Mouse (Mus musculus) heart, embryonic 16.5 days (tissue): ENCODE results near the gene Cox5a. TPM values are rescaled to one million over a fixed set of nuclear protein-coding genes. Genes with fewer than 3 reads are reported as not detected.

ENCODE experiments used
- ATAC-seq: fragments of 200-750 bp; cut with Nextera tagmentation; replicated peaks from 2 replicates; pipeline ENCODE4 v1.8.0; 2017; ENCODE audit warnings: moderate number of reproducible peaks; ENCODE audit not compliant: insufficient read depth, low FRiP score; ENCODE audit errors: extremely low read depth
- H3K27ac ChIP-seq: fragments of 300-500 bp; sonication (generic); 2 replicates; pipeline ENCODE4 v1.5.1; 2014; ENCODE audit warnings: mild to moderate bottlenecking, low read length, control low read depth, moderate library complexity
- H3K27me3 ChIP-seq: fragments of 300-500 bp; sonication (generic); 2 replicates; pipeline ENCODE4 v1.6.1; 2014; ENCODE audit warnings: low read length, mixed read lengths; ENCODE audit not compliant: control insufficient read depth, insufficient read depth
- H3K36me3 ChIP-seq: fragments of 300-500 bp; sonication (generic); 2 replicates; pipeline ENCODE4 v1.6.1; 2014; ENCODE audit not compliant: control insufficient read depth, insufficient read depth
- H3K4me1 ChIP-seq: fragments of 300-500 bp; sonication (generic); 2 replicates; pipeline ENCODE4 v1.6.1; 2014; ENCODE audit warnings: low read length, mixed read lengths; ENCODE audit not compliant: control insufficient read depth, insufficient read depth
- H3K4me2 ChIP-seq: fragments of 300-500 bp; sonication (generic); 2 replicates; pipeline ENCODE4 v1.6.1; 2014; ENCODE audit warnings: low read depth, mild to moderate bottlenecking, control low read depth, low read length
- H3K4me3 ChIP-seq: fragments of 300-500 bp; sonication (generic); 2 replicates; pipeline ENCODE4 v1.5.1; 2014; ENCODE audit warnings: mild to moderate bottlenecking, control low read depth, low read length
- H3K9ac ChIP-seq: fragments of 300-500 bp; sonication (generic); 2 replicates; pipeline ENCODE4 v1.6.1; 2014; ENCODE audit warnings: low read length, control low read depth
- H3K9me3 ChIP-seq: fragments of 300-500 bp; sonication (generic); replicated peaks from 2 replicates; pipeline ENCODE4 v1.6.1; 2016; ENCODE audit warnings: low read length; ENCODE audit not compliant: control insufficient read depth
- WGBS: fragments of 180-500 bp; shearing (Covaris S2); extraction: QIAGEN DNeasy Blood & Tissue Kit; methylation state at CpG from one replicate; pipeline ENCODE4 v1.1.7; 2014; 5-methylcytosine and 5-hydroxymethylcytosine counted together
- polyA plus RNA-seq: library from polyadenylated mRNA; unstranded; fragments of >200 nt; fragmentation: Nextera tagmentation; extraction: Ambion mirVana; gene quantifications from 2 replicates; pipeline ENCODE4 v1.2.1, GENCODE M21; 2015

The Cox5a gene
- polyA plus RNA-seq, 1 experiment from 2014 or later, result 1,803 TPM

GRCm38 (mm10) chr9:57537728-57538181 is 16.7 kb downstream of the Cox5a start:
- peak overlapping the region; percentile 94 for H3K4me3 ChIP-seq
- H3K27ac ChIP-seq, result peak overlapping the region; percentile 86
- ATAC-seq, result peak; percentile 66
- peaks cover 17% of the 10 kb centered on the region for H3K36me3 ChIP-seq
- peaks cover 13% of the 10 kb centered on the region for H3K4me1 ChIP-seq
- H3K9me3 ChIP-seq, result no peaks in the 10 kb centered on the region
- no peaks in the 10 kb centered on the region for H3K27me3 ChIP-seq
- H3K9ac ChIP-seq, result peak overlapping the region; percentile 96
- H3K4me2 ChIP-seq, result peak overlapping the region; percentile 91
- under 1% methylated on average over 24 of the region's 24 CpGs for WGBS

DNA sequence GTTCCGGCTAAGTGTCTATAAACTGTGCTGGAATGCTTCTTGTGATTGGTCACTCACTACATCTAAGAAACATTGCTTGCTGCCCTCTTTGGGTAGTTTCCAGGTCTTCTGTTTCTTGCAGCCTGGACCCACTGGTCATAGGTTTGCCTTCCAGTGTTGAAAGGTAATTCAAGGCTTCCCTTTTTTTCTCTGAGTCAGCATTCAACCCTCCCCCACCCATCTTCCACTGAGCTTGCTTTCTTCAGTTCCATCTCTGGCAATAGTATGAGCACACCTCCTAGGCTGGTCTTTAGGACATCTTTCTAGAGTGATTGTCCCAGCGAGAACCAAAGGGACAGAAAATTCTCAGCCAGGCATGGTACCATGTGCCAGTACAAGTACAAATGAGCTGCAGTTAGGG is 18.5 kb downstream of the Cox5a start:
- WGBS, result 85% methylated on average over 2 of the region's 2 CpGs
- Histone ChIP-seq H3K9me3 (no peaks in the 10 kb centered on the region), H3K4me1 (peaks cover 13% of the 10 kb centered on the region), H3K36me3 (peaks cover 25% of the 10 kb centered on the region), H3K27me3 (no peaks in the 10 kb centered on the region), H3K4me3 (no peak overlapping the region), H3K27ac (no peak overlapping the region), H3K4me2 (no peak overlapping the region), H3K9ac (no peak overlapping the region)
- no peak for ATAC-seq

DNA sequence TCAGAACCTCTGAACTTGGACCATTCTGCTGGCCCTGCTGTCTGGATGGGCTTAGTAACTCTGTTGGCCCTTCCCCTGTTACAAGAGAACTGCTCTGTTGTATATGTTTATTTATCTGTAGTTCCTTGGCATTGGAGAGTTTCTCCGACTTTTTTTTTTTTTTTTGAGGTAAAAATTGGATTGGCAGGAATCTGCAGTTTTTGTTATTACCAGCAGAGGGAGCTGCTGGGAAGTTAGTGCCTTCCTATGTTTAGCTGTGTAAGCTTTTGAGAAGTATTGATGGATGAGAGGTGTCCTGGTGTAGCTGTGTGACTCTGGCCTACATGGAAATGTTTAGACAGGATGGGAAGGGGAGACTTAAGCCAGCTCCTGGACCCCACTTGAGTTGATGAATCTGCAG is 20.2 kb downstream of the Cox5a start:
- Histone ChIP-seq H3K9me3 (no peaks in the 10 kb centered on the region), H3K27me3 (no peaks in the 10 kb centered on the region), H3K36me3 (peaks cover 36% of the 10 kb centered on the region), H3K9ac (no peak overlapping the region), H3K27ac (no peak overlapping the region), H3K4me2 (no peak overlapping the region), H3K4me3 (no peak overlapping the region), H3K4me1 (peaks cover 13% of the 10 kb centered on the region)
- no peak for ATAC-seq
- 12% methylated on average over 1 of the region's 1 CpGs for WGBS

- 75% methylated on average over 3 of the region's 3 CpGs for WGBS
Measured at GRCm38 (mm10) chr9:57543951-57544350, 22.9 kb downstream of the Cox5a start.

GRCm38 (mm10) chr9:57547287-57547686 is 26.2 kb downstream of the Cox5a start:
- no peak overlapping the region for H3K4me3 ChIP-seq
- WGBS, result 52% methylated on average over 5 of the region's 5 CpGs
- H3K27me3 ChIP-seq, result no peaks in the 10 kb centered on the region
- ATAC-seq, result no peak
- H3K4me2 ChIP-seq, result no peak overlapping the region
- H3K36me3 ChIP-seq, result peaks cover 47% of the 10 kb centered on the region
- no peak overlapping the region for H3K9ac ChIP-seq
- H3K4me1 ChIP-seq, result peaks cover 28% of the 10 kb centered on the region
- no peaks in the 10 kb centered on the region for H3K9me3 ChIP-seq
- no peak overlapping the region for H3K27ac ChIP-seq

More at GRCm38 (mm10) chr9:57543951-57544350, 22.9 kb downstream of the Cox5a start:
- peaks cover 45% of the 10 kb centered on the region for H3K36me3 ChIP-seq
- H3K4me3 ChIP-seq, result no peak overlapping the region
- H3K4me1 ChIP-seq, result peaks cover 3% of the 10 kb centered on the region
- no peak overlapping the region for H3K9ac ChIP-seq
- no peak overlapping the region for H3K27ac ChIP-seq
- H3K4me2 ChIP-seq, result no peak overlapping the region
- no peak for ATAC-seq
- no peaks in the 10 kb centered on the region for H3K9me3 ChIP-seq
- H3K27me3 ChIP-seq, result no peaks in the 10 kb centered on the region

DNA sequence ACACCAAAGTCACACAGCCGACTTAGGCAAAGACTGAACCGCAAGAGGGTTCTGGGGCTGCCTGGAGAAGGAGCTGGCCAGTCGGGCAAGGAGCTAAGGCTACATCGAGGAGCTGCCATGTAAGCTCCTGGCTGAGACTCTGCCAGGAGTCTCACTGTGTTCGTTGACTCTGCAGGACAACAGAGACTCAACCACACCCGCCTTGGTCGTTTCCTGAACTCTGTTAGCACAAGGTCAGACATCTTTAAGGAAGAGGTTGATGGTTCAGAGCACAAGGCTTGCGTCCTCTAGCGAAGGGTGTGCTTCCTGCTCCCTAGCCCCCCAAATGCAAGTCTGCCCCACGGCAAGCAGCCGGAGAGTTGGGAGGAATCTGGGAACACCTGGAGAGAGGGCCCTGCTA is 26.8 kb downstream of the Cox5a start:
- no peak overlapping the region for H3K4me3 ChIP-seq
- WGBS, result 84% methylated on average over 11 of the region's 11 CpGs
- no peaks in the 10 kb centered on the region for H3K9me3 ChIP-seq
- no peak overlapping the region for H3K9ac ChIP-seq
- ATAC-seq, result no peak
- no peak overlapping the region for H3K27ac ChIP-seq
- H3K4me1 ChIP-seq, result peaks cover 29% of the 10 kb centered on the region
- H3K4me2 ChIP-seq, result no peak overlapping the region
- H3K36me3 ChIP-seq, result peaks cover 44% of the 10 kb centered on the region
- H3K27me3 ChIP-seq, result no peaks in the 10 kb centered on the region

DNA sequence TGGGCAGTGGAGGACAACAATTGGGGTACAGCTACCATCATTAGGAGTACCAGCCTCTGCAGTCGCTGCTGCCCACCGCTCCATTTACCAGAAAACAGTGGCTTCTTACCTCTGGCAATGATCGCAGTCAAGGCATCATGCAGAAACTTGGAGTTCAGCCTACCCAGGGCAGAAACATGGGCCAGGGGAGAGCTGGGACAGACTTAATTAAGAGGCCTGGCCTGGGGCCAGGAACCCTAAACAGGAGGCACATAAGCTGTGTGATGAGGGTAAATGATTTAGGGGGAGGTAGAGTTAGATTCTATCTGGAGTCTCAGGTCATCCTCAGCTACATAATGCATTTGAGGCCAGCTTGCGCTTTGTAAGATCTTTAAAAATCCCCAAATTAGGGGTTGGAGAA is 28.1 kb downstream of the Cox5a start:
- peaks cover 31% of the 10 kb centered on the region for H3K36me3 ChIP-seq

DNA sequence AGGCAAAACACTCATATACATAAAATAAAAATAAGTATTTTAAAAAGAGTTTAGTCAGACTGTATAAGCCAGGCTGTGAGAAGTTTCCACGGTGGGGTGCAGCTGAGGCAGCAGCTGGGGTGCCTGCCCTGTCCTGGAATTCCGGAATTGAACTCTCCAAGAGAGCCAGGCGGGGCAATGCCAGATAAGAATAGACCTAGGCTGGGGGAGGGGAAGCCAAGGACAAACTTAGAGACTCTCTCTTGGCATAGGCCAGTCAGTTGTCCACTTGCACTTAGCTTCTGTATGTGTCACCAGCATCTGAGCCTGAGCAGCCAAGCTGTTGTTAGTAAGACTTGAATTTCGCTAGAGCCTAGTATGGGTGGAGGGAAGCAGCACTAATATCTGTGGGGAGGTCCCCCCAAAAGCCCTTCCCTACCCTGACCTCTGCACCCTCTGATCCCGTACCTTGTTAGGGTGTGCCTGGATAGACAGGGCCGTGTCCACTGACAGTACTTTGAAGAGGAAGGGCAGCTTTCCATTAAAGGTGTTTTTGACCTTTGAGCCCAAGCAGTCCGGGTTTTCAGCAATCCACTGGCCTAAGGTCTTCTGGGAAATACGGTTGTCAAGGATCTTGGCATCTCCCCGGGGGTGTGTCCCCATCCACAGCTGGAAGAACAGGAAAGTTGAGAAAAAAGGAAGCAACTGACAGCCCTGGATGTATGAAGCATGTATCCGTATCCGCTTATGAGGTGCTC is 29.2 kb downstream of the Cox5a start:
- H3K36me3 ChIP-seq, result peaks cover 22% of the 10 kb centered on the region
- H3K9me3 ChIP-seq, result no peaks in the 10 kb centered on the region
- peak overlapping the region; percentile 80 for H3K27ac ChIP-seq
- H3K4me1 ChIP-seq, result peaks cover 30% of the 10 kb centered on the region
- 52% methylated on average over 11 of the region's 11 CpGs for WGBS
- 0 out of 2 replicates have a peak overlapping the region, but pooled peaks have one; percentile 15 for H3K4me3 ChIP-seq
- peak overlapping the region; percentile 26 for H3K4me2 ChIP-seq
- no peaks in the 10 kb centered on the region for H3K27me3 ChIP-seq
- H3K9ac ChIP-seq, result no peak overlapping the region
- peak; percentile 89 for ATAC-seq

More for the DNA sequence above, 28.1 kb downstream of the Cox5a start:
- Histone ChIP-seq H3K27ac (peak overlapping the region; percentile 80), H3K4me3 (no peak overlapping the region), H3K9me3 (no peaks in the 10 kb centered on the region), H3K4me2 (no peak overlapping the region), H3K27me3 (no peaks in the 10 kb centered on the region), H3K4me1 (peaks cover 30% of the 10 kb centered on the region), H3K9ac (peak overlapping the region; percentile 22; the same call in 1 of the 2 replicates)
- no peak for ATAC-seq
- WGBS, result 85% methylated on average over 4 of the region's 4 CpGs

- H3K9ac ChIP-seq, result peak within 1 kb of the TSS; percentile 77
- no peaks in the 10 kb centered on the region for H3K9me3 ChIP-seq
- H3K4me1 ChIP-seq, result peaks cover 30% of the 10 kb centered on the region
- no peaks in the 10 kb centered on the region for H3K27me3 ChIP-seq
- H3K4me2 ChIP-seq, result peak within 1 kb of the TSS; percentile 76
- peak within 1 kb of the TSS; percentile 76 for H3K4me3 ChIP-seq
- H3K36me3 ChIP-seq, result peaks cover 11% of the 10 kb centered on the region
- 2% methylated on average over 28 of the region's 28 CpGs for WGBS
- no peak; the same call in 1 of the 2 replicates for ATAC-seq
- peak within 1 kb of the TSS; percentile 6 for H3K27ac ChIP-seq
Measured at GRCm38 (mm10) chr9:57552139-57552887, 31.2 kb downstream of the Cox5a start, which contains the start of gene Mpi. Mpi (minus strand) TSS chr9:57552763.
